Mouse (Mus musculus): ENCODE results near the gene Mymk.
A peak's percentile ranks its signal among the peaks of the same experiment; 100 is the strongest.

The Mymk gene

GRCm38 (mm10) chr2:27036003-27036402 lies 36.0 kb downstream of the Mymk start:
- no peak for DNase-seq (ENCODE audit: low spot score)

GRCm38 (mm10) chr2:27032361-27032760 lies 39.6 kb downstream of the Mymk start:
- no peak for DNase-seq (ENCODE audit: low spot score)

- peak; percentile 19 for DNase-seq (ENCODE audit: low spot score)
These were observed 43.5 kb downstream of the Mymk start for GRCm38 (mm10) chr2:27028437-27029015.

GRCm38 (mm10) chr2:27027618-27028436 lies 44.2 kb downstream of the Mymk start, which contains the start of gene Slc2a6:
Gene Slc2a6, minus strand, starts transcription at chr2:27027998.
- DNase-seq (ENCODE audit: low spot score): peak; percentile 93

- DNase-seq (ENCODE audit: low spot score): peak; percentile 20
These were observed 44.9 kb downstream of the Mymk start for GRCm38 (mm10) chr2:27026857-27027617.

GRCm38 (mm10) chr2:27026332-27026731 lies 45.6 kb downstream of the Mymk start:
- no peak for DNase-seq (ENCODE audit: low spot score)

GRCm38 (mm10) chr2:27025545-27025944 lies 46.4 kb downstream of the Mymk start:
- DNase-seq (ENCODE audit: low spot score): no peak

- no peak for DNase-seq (ENCODE audit: low spot score)
These were observed 47.8 kb downstream of the Mymk start for GRCm38 (mm10) chr2:27024136-27024535.

GRCm38 (mm10) chr2:27022612-27023011 lies 49.4 kb downstream of the Mymk start:
- no peak for DNase-seq (ENCODE audit: low spot score)

- no peak for DNase-seq (ENCODE audit: low spot score)
These were observed 50.9 kb downstream of the Mymk start for GRCm38 (mm10) chr2:27021103-27021502.

GRCm38 (mm10) chr2:27019530-27019929 lies 52.4 kb downstream of the Mymk start:
- DNase-seq (ENCODE audit: low spot score): no peak

- peak; percentile 79 for DNase-seq (ENCODE audit: low spot score)
These were observed 54.2 kb downstream of the Mymk start for GRCm38 (mm10) chr2:27017802-27018201.

Data from MN1 (cell line).